Mouse (Mus musculus) 3134 (cell line): Measurements from ENCODE around the gene Fam20b.
"Not testable (repeated sequence)": the region's sequence is repeated elsewhere in the genome, so short reads cannot be mapped to it uniquely, and the experiment has no call there.

ENCODE experiments used
- DNase-seq: peaks from one replicate; pipeline ENCODE4 v3.0.0-alpha.2; 2011; ENCODE audit warnings: low spot score; ENCODE audit not compliant: insufficient read length; ENCODE audit errors: extremely low read depth

The Fam20b gene

GRCm38 (mm10) chr1:156672720-156673475 is 46.0 kb downstream of the Fam20b start:
- peak; percentile 45 for DNase-seq

- DNase-seq = no peak
Measured at GRCm38 (mm10) chr1:156671921-156672320, 47.0 kb downstream of the Fam20b start.

GRCm38 (mm10) chr1:156669208-156669983 is 49.5 kb downstream of the Fam20b start:
- DNase-seq = no peak

- no peak for DNase-seq
Measured at GRCm38 (mm10) chr1:156668602-156669001, 50.3 kb downstream of the Fam20b start.

- DNase-seq = peak; percentile 68
Measured at GRCm38 (mm10) chr1:156667141-156667926, 51.6 kb downstream of the Fam20b start.

GRCm38 (mm10) chr1:156665777-156666176 is 53.1 kb downstream of the Fam20b start:
- DNase-seq = no peak

- DNase-seq = not testable (repeated sequence)
Measured at GRCm38 (mm10) chr1:156660660-156661236, 58.1 kb downstream of the Fam20b start.

GRCm38 (mm10) chr1:156659906-156660659 is 58.8 kb downstream of the Fam20b start:
- DNase-seq = no peak

GRCm38 (mm10) chr1:156658676-156659075 is 60.2 kb downstream of the Fam20b start:
- no peak for DNase-seq

GRCm38 (mm10) chr1:156657523-156657922 is 61.4 kb downstream of the Fam20b start:
- no peak for DNase-seq

- DNase-seq = no peak
Measured at GRCm38 (mm10) chr1:156654735-156655530, 64.0 kb downstream of the Fam20b start.

GRCm38 (mm10) chr1:156652189-156652822 is 66.6 kb downstream of the Fam20b start:
- no peak for DNase-seq

GRCm38 (mm10) chr1:156650631-156651030 is 68.3 kb downstream of the Fam20b start:
- DNase-seq = no peak

GRCm38 (mm10) chr1:156648705-156649104 is 70.2 kb downstream of the Fam20b start:
- no peak for DNase-seq

GRCm38 (mm10) chr1:156645971-156646370 is 72.9 kb downstream of the Fam20b start:
- no peak for DNase-seq

- no peak for DNase-seq
Measured at GRCm38 (mm10) chr1:156644780-156645523, 73.9 kb downstream of the Fam20b start.

GRCm38 (mm10) chr1:156644061-156644460 is 74.8 kb downstream of the Fam20b start:
- no peak for DNase-seq

GRCm38 (mm10) chr1:156642813-156643212 is 76.1 kb downstream of the Fam20b start:
- DNase-seq = no peak
